Mouse (Mus musculus) midbrain, postnatal 0 days (tissue): ENCODE measurements around the gene Adat3. TPM values are rescaled to one million over a fixed set of nuclear protein-coding genes. Genes with fewer than 3 reads are reported as not detected.
A peak's percentile ranks its signal among the peaks of the same experiment; 100 is the strongest.

Source experiments
- ATAC-seq: fragments of 200-750 bp; cut with Nextera tagmentation; 2 replicates; pipeline ENCODE4 v1.8.0; 2017; ENCODE audit warnings: moderate number of reproducible peaks, mild to moderate bottlenecking, moderate TSS enrichment, moderate library complexity; ENCODE audit not compliant: low FRiP score
- DNase-seq: peaks from one replicate; pipeline ENCODE4 v3.0.0-alpha.2; 2015; ENCODE audit warnings: low spot score
- H3K27ac ChIP-seq: fragments of 300-500 bp; sonication (generic); 2 replicates; pipeline ENCODE4 v1.5.1; 2014; ENCODE audit warnings: low read depth, mild to moderate bottlenecking, low read length, mixed read lengths
- H3K27me3 ChIP-seq: fragments of 300-500 bp; sonication (generic); 2 replicates; pipeline ENCODE4 v1.6.1; 2014; ENCODE audit warnings: low read length, control low read depth, mixed read lengths; ENCODE audit not compliant: insufficient read depth
- H3K36me3 ChIP-seq: fragments of 300-500 bp; sonication (generic); 2 replicates; pipeline ENCODE4 v1.6.1; 2014; ENCODE audit warnings: low read length, control low read depth, mixed read lengths; ENCODE audit not compliant: insufficient read depth
- H3K4me1 ChIP-seq: fragments of 300-500 bp; sonication (generic); 2 replicates; pipeline ENCODE4 v1.6.1; 2014; ENCODE audit warnings: mild to moderate bottlenecking, control low read depth, antibody characterized with exemption, low read length, mixed read lengths; ENCODE audit not compliant: insufficient read depth
- H3K4me2 ChIP-seq: fragments of 300-500 bp; sonication (generic); 2 replicates; pipeline ENCODE4 v1.6.1; 2014; ENCODE audit warnings: low read depth, mild to moderate bottlenecking, low read length, mixed read lengths; ENCODE audit not compliant: poor library complexity, severe bottlenecking
- H3K4me3 ChIP-seq: fragments of 300-500 bp; sonication (generic); 2 replicates; pipeline ENCODE4 v1.5.1; 2014; ENCODE audit warnings: low read depth, mild to moderate bottlenecking, low read length, moderate library complexity
- H3K9ac ChIP-seq: fragments of 300-500 bp; sonication (generic); replicated peaks from 2 replicates; pipeline ENCODE4 v1.6.1; 2014; ENCODE audit warnings: mild to moderate bottlenecking, low read length, moderate library complexity, mixed read lengths; ENCODE audit not compliant: poor library complexity, severe bottlenecking
- H3K9me3 ChIP-seq: fragments of 300-500 bp; sonication (generic); 2 replicates; pipeline ENCODE4 v1.6.1; 2016; ENCODE audit warnings: low read length, control low read depth
- CTCF ChIP-seq: IDR thresholded peaks from 2 replicates; pipeline ENCODE4 v1.5.1; 2016; ENCODE audit warnings: antibody characterized with exemption, mild to moderate bottlenecking
- WGBS: fragments of 180-500 bp; shearing (Covaris S2); extraction: QIAGEN DNeasy Blood & Tissue Kit; methylation state at CpG from one replicate; pipeline ENCODE4 v1.1.7; 2014; 5-methylcytosine and 5-hydroxymethylcytosine counted together
- polyA plus RNA-seq: library from polyadenylated mRNA; unstranded; fragments of >200 nt; fragmentation: Nextera tagmentation; extraction: Ambion mirVana; gene quantifications from 2 replicates; pipeline ENCODE4 v1.2.1, GENCODE M21; 2015
- total RNA-seq: library from RNA; depleted of rRNA; stranded (reverse); fragments of >200 nt; gene quantifications from 2 replicates; pipeline ENCODE4 v1.2.3, GENCODE M21; 2014

Gene Adat3
- total and polyA plus RNA-seq, 2 experiments from 2014 or later, result 4.9 to 6.2 TPM

- Histone ChIP-seq H3K4me2 (peak within 1 kb of the TSS; percentile 96), H3K27ac (peak within 1 kb of the TSS; percentile 81), H3K4me1 (peaks cover 11% of the 10 kb centered on the region), H3K4me3 (peak within 1 kb of the TSS; percentile 81), H3K36me3 (no peaks in the 10 kb centered on the region), H3K9ac (peak within 1 kb of the TSS; percentile 91), H3K9me3 (no peaks in the 10 kb centered on the region), H3K27me3 (no peaks in the 10 kb centered on the region)
- DNase-seq, result peak; percentile 12
- peak; percentile 25; the same call in 1 of the 2 replicates for TF ChIP-seq CTCF
- ATAC-seq, result peak; percentile 2
- whole genome bisulfite sequencing, result under 1% methylated on average over 73 of the region's 85 CpGs
These were observed 20.2 kb downstream of the Adat3 start, which contains the start of gene Csnk1g2 for GRCm38 (mm10) chr10:80622661-80623456. TSS of gene Csnk1g2 (plus strand) at chr10:80622838.

- Histone ChIP-seq H3K27ac (peak overlapping the region; percentile 79), H3K9me3 (no peaks in the 10 kb centered on the region), H3K27me3 (no peaks in the 10 kb centered on the region), H3K4me3 (peak overlapping the region; percentile 81), H3K9ac (peak overlapping the region; percentile 91), H3K36me3 (no peaks in the 10 kb centered on the region), H3K4me1 (peaks cover 11% of the 10 kb centered on the region), H3K4me2 (peak overlapping the region; percentile 96)
- DNase-seq, result peak; percentile 25
- no peak for TF ChIP-seq CTCF
- 18% methylated on average over 15 of the region's 15 CpGs for WGBS
- no peak for ATAC-seq
These were observed 20.9 kb downstream of the Adat3 start for GRCm38 (mm10) chr10:80623457-80624191.

GRCm38 (mm10) chr10:80625764-80626163 is 23.1 kb downstream of the Adat3 start:
- no peak for TF ChIP-seq CTCF
- DNase-seq, result no peak
- no peaks in the 10 kb centered on the region for H3K9me3 ChIP-seq
- no peak overlapping the region for H3K4me2 ChIP-seq
- H3K9ac ChIP-seq, result no peak overlapping the region
- H3K27me3 ChIP-seq, result no peaks in the 10 kb centered on the region
- 95% methylated on average over 3 of the region's 4 CpGs for WGBS
- ATAC-seq, result no peak
- no peak overlapping the region for H3K27ac ChIP-seq
- H3K4me1 ChIP-seq, result peaks cover 11% of the 10 kb centered on the region
- no peak overlapping the region for H3K4me3 ChIP-seq
- H3K36me3 ChIP-seq, result peaks cover 4% of the 10 kb centered on the region; the same call in 1 of the 2 replicates

GRCm38 (mm10) chr10:80627685-80628084 is 25.0 kb downstream of the Adat3 start:
- peaks cover 4% of the 10 kb centered on the region for H3K36me3 ChIP-seq
- no peak overlapping the region for H3K4me2 ChIP-seq
- WGBS, result 60% methylated on average over 2 of the region's 2 CpGs
- DNase-seq (no peak), ATAC-seq (no peak)
- peaks cover 11% of the 10 kb centered on the region for H3K4me1 ChIP-seq
- no peak overlapping the region for H3K4me3 ChIP-seq
- no peaks in the 10 kb centered on the region for H3K9me3 ChIP-seq
- no peak overlapping the region for H3K9ac ChIP-seq
- H3K27me3 ChIP-seq, result no peaks in the 10 kb centered on the region
- no peak overlapping the region for H3K27ac ChIP-seq
- no peak for TF ChIP-seq CTCF

- peaks cover 7% of the 10 kb centered on the region for H3K4me1 ChIP-seq
- 80% methylated on average over 9 of the region's 9 CpGs for whole genome bisulfite sequencing
- H3K4me3 ChIP-seq, result no peak overlapping the region
- TF ChIP-seq CTCF, result no peak
- no peak overlapping the region for H3K27ac ChIP-seq
- no peak overlapping the region for H3K4me2 ChIP-seq
- H3K36me3 ChIP-seq, result peaks cover 4% of the 10 kb centered on the region
- no peaks in the 10 kb centered on the region for H3K27me3 ChIP-seq
- H3K9ac ChIP-seq, result no peak overlapping the region; the same call in 1 of the 2 replicates
- no peaks in the 10 kb centered on the region for H3K9me3 ChIP-seq
- ATAC-seq (no peak), DNase-seq (no peak)
These were observed 26.2 kb downstream of the Adat3 start for GRCm38 (mm10) chr10:80628925-80629324.

GRCm38 (mm10) chr10:80635345-80635744 is 32.7 kb downstream of the Adat3 start:
- no peaks in the 10 kb centered on the region for H3K9me3 ChIP-seq
- no peak for TF ChIP-seq CTCF
- H3K4me2 ChIP-seq, result no peak overlapping the region
- no peak overlapping the region for H3K4me3 ChIP-seq
- H3K27ac ChIP-seq, result no peak overlapping the region
- H3K9ac ChIP-seq, result no peak overlapping the region
- DNase-seq (no peak), ATAC-seq (no peak)
- no peaks in the 10 kb centered on the region for H3K4me1 ChIP-seq
- H3K36me3 ChIP-seq, result peaks cover 63% of the 10 kb centered on the region
- 89% methylated on average over 6 of the region's 6 CpGs for WGBS
- no peaks in the 10 kb centered on the region for H3K27me3 ChIP-seq
